Mouse (Mus musculus): ENCODE measurements at regions not wholly inside any gene's neighbourhood (a gene's known extent, or its start where the extent isn't known, plus 50 kb on each side); places are given as distances from the start of the nearest gene placed in this dataset.

DNA sequence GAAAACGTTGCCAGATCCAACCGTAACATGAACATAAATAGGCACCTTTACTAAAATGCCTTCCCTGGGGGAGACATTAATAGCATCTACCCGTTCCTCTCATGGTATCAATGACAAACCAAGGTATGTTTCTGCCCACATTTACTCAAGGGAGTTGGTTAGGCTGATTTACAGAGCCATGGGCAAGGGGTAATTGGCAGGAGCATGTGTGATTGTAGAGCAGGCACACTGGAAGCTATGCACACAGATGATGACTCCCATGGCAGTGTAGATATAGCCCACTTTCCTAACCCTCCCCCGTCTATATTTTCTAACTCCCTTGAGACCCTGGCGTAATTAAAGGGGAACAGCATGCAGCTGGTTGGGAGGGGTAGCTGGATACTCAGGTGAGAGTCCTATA, 183.6 kb upstream of the Mki67 start:
- Histone ChIP-seq H3K9me3 (replicated peaks; ENCODE audit: insufficient read depth, low read length) (no peaks in the 10 kb centered on the region), H3K79me2 (ENCODE audit: control insufficient read depth, insufficient read depth, low read length, poor library complexity) (no peaks in the 10 kb centered on the region), H3K9ac (ENCODE audit: control insufficient read depth, low read depth, low read length, poor library complexity, severe bottlenecking) (no peak overlapping the region), H3K4me3 (ENCODE audit: control insufficient read depth in 1 of 2, insufficient read depth in 1 of 2, low read depth in 2 of 2, low read length in 2 of 2) (no peak overlapping the region), H3K27ac (ENCODE audit: control insufficient read depth, low read depth, low read length) (no peak overlapping the region), H3K27me3 (ENCODE audit: control insufficient read depth in 1 of 2, insufficient read depth in 2 of 2, low read length in 2 of 2) (no peaks in the 10 kb centered on the region), H3K36me3 (ENCODE audit: control insufficient read depth in 1 of 2, insufficient read depth in 2 of 2, low read length in 2 of 2) (no peaks in the 10 kb centered on the region), H3K4me1 (ENCODE audit: control insufficient read depth in 1 of 2, insufficient read depth in 2 of 2, low read length in 2 of 2) (no peaks in the 10 kb centered on the region)
- DNase-seq (ENCODE audit: low read depth, low spot score): no peak
- TF ChIP-seq MYC (IDR thresholded peaks at IDR 0.05; ENCODE audit: low read depth, low read length) (no peak), POLR2AphosphoS5 (IDR thresholded peaks at IDR 0.05; ENCODE audit: borderline replicate concordance, low read depth, low read length) (no peak), MXI1 (IDR thresholded peaks at IDR 0.05; ENCODE audit: low read depth, low read length) (no peak)

DNA sequence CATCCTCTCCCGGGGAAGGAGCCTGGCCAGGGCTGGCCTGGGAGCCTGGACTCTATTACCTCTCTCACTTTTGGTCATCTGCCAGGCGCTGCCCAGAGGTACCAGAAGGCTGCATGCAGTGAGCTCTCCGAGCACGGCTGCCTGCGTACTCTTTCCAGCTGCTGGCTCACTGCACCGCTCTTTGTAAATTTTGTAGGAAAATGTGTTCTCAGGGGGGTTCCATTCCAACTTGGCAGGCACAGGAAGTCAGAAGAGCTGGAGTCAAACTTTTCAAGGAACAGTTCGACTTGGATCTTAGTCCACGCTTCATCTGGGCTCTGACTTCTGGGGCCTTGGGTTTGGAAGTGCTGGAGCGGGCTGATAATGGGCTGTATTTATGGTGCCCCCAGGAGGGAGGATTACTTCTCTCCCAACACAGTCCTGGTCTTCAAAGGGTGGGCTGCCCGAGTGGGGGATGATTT, 184.7 kb upstream of the Mki67 start:
- H3K9ac ChIP-seq (ENCODE audit: control insufficient read depth, low read depth, low read length, poor library complexity, severe bottlenecking): no peak overlapping the region
- no peaks in the 10 kb centered on the region for H3K36me3 ChIP-seq (ENCODE audit: control insufficient read depth in 1 of 2, insufficient read depth in 2 of 2, low read length in 2 of 2)
- DNase-seq (ENCODE audit: low read depth, low spot score): no peak
- H3K4me3 ChIP-seq (ENCODE audit: control insufficient read depth in 1 of 2, insufficient read depth in 1 of 2, low read depth in 2 of 2, low read length in 2 of 2): no peak overlapping the region
- no peaks in the 10 kb centered on the region for H3K4me1 ChIP-seq (ENCODE audit: control insufficient read depth in 1 of 2, insufficient read depth in 2 of 2, low read length in 2 of 2)
- no peak overlapping the region for H3K27ac ChIP-seq (ENCODE audit: control insufficient read depth, low read depth, low read length)
- no peaks in the 10 kb centered on the region for H3K27me3 ChIP-seq (ENCODE audit: control insufficient read depth in 1 of 2, insufficient read depth in 2 of 2, low read length in 2 of 2)
- TF ChIP-seq MAFK (IDR thresholded peaks at IDR 0.05; ENCODE audit: borderline replicate concordance, low read depth, low read length): no peak
- TF ChIP-seq ZNF384 (IDR thresholded peaks at IDR 0.05; ENCODE audit: low read depth, low read length): no peak
- no peak for TF ChIP-seq TBP (IDR thresholded peaks at IDR 0.05; ENCODE audit: low read depth, low read length)
- TF ChIP-seq CTCF (IDR thresholded peaks at IDR 0.05 in 2 of 3, conservative IDR thresholded peaks at IDR 0.05 in 1 of 3; ENCODE audit: control insufficient read depth in 1 of 3, insufficient read depth in 1 of 3, low read depth in 2 of 3, low read length in 3 of 3, poor library complexity in 1 of 3, severe bottlenecking in 1 of 3): no peak
- no peak for TF ChIP-seq ELF1 (IDR thresholded peaks at IDR 0.05; ENCODE audit: low read depth, low read length)
- no peak for TF ChIP-seq BHLHE40 (IDR thresholded peaks at IDR 0.05; ENCODE audit: borderline replicate concordance, low read depth, low read length)
- no peak for TF ChIP-seq USF2 (IDR thresholded peaks at IDR 0.05; ENCODE audit: borderline replicate concordance in 1 of 2, insufficient read depth in 1 of 2, low read depth in 1 of 2, low read length in 2 of 2)
- TF ChIP-seq ZC3H11A (IDR thresholded peaks at IDR 0.05; ENCODE audit: low read depth, low read length): no peak
- TF ChIP-seq RAD21 (IDR thresholded peaks at IDR 0.05; ENCODE audit: low read depth, low read length): no peak
- no peak for TF ChIP-seq POLR2AphosphoS5 (IDR thresholded peaks at IDR 0.05; ENCODE audit: borderline replicate concordance, low read depth, low read length)
- no peak for TF ChIP-seq JUND (IDR thresholded peaks at IDR 0.05; ENCODE audit: low read depth, low read length)
- no peak for TF ChIP-seq ZKSCAN1 (IDR thresholded peaks at IDR 0.05; ENCODE audit: low read depth, low read length)
- no peak for TF ChIP-seq SMC3 (IDR thresholded peaks at IDR 0.05; ENCODE audit: low read depth, low read length)
- no peak for TF ChIP-seq TAL1 (IDR thresholded peaks at IDR 0.05; ENCODE audit: low read length)
- no peak for TF ChIP-seq POLR2AphosphoS2 (IDR thresholded peaks at IDR 0.05; ENCODE audit: low read length)
- H3K9me3 ChIP-seq (replicated peaks; ENCODE audit: insufficient read depth, low read length): no peaks in the 10 kb centered on the region
- no peaks in the 10 kb centered on the region for H3K79me2 ChIP-seq (ENCODE audit: control insufficient read depth, insufficient read depth, low read length, poor library complexity)

Measured in MEL (cell line).